Mouse (Mus musculus): ENCODE data around the gene Sorcs1. TPM values are rescaled to one million over a fixed set of nuclear protein-coding genes. Genes with fewer than 3 reads are reported as not detected.

The Sorcs1 gene
- polyA plus RNA-seq, 1 experiment: 3.3 TPM

GRCm38 (mm10) chr19:50105842-50106585 lies 572.4 kb downstream of the Sorcs1 start:
- H3K4me1 ChIP-seq (ENCODE audit: control insufficient read depth, insufficient read depth, low read length): no peaks in the 10 kb centered on the region
- no peak overlapping the region for H3K4me3 ChIP-seq (ENCODE audit: insufficient read depth, low read length)
- TF ChIP-seq CTCF (IDR thresholded peaks at IDR 0.05; ENCODE audit: borderline replicate concordance, insufficient read depth, low read length) (no peak), POLR2A (IDR thresholded peaks at IDR 0.05; ENCODE audit: low read depth, low read length) (no peak)

More at GRCm38 (mm10) chr19:50105842-50106585, 572.4 kb downstream of the Sorcs1 start:
- no peak overlapping the region for H3K27ac ChIP-seq (ENCODE audit: insufficient read depth, low read length)
